Mouse (Mus musculus) hindbrain, embryonic 12.5 days (tissue): ENCODE data around the gene Golph3. TPM values are rescaled to one million over a fixed set of nuclear protein-coding genes. Genes with fewer than 3 reads are reported as not detected.

Experiments
- ATAC-seq: fragments of 200-750 bp; cut with Nextera tagmentation; 2 replicates; pipeline ENCODE4 v1.8.0; 2017; ENCODE audit warnings: moderate TSS enrichment; ENCODE audit not compliant: low FRiP score
- H3K27ac ChIP-seq: fragments of 300-500 bp; sonication (generic); 2 replicates; pipeline ENCODE4 v1.5.1; 2016; ENCODE audit warnings: mild to moderate bottlenecking
- H3K27me3 ChIP-seq: fragments of 300-500 bp; sonication (generic); 2 replicates; pipeline ENCODE4 v1.6.1; 2016; ENCODE audit warnings: mild to moderate bottlenecking
- H3K36me3 ChIP-seq: fragments of 300-500 bp; sonication (generic); 2 replicates; pipeline ENCODE4 v1.6.1; 2016; ENCODE audit warnings: mild to moderate bottlenecking
- H3K4me1 ChIP-seq: fragments of 300-500 bp; sonication (generic); 2 replicates; pipeline ENCODE4 v1.6.1; 2016
- H3K4me2 ChIP-seq: fragments of 300-500 bp; sonication (generic); replicated peaks from 2 replicates; pipeline ENCODE4 v1.6.1; 2016; ENCODE audit warnings: mild to moderate bottlenecking
- H3K4me3 ChIP-seq: fragments of 300-500 bp; sonication (generic); 2 replicates; pipeline ENCODE4 v1.5.1; 2016; ENCODE audit warnings: mild to moderate bottlenecking
- H3K9ac ChIP-seq: fragments of 300-500 bp; sonication (generic); 2 replicates; pipeline ENCODE4 v1.6.1; 2016; ENCODE audit warnings: mild to moderate bottlenecking, moderate library complexity
- H3K9me3 ChIP-seq: fragments of 300-500 bp; sonication (generic); replicated peaks from 2 replicates; pipeline ENCODE4 v1.6.1; 2016; ENCODE audit warnings: mild to moderate bottlenecking
- WGBS: fragments of 180-500 bp; shearing (Covaris S2); methylation state at CpG from one replicate; pipeline ENCODE4 v1.1.7; 2016; 5-methylcytosine and 5-hydroxymethylcytosine counted together
- polyA plus RNA-seq: library from polyadenylated mRNA; unstranded; fragments of >200 nt; fragmentation: Nextera tagmentation; extraction: Ambion mirVana; gene quantifications from 2 replicates; pipeline ENCODE4 v1.2.1, GENCODE M21; 2016

The Golph3 gene
- polyA plus RNA-seq, 1 experiment from 2014 or later = 97.9 TPM

- no peak overlapping the region for H3K4me3 ChIP-seq
- no peak overlapping the region for H3K9ac ChIP-seq
- H3K27me3 ChIP-seq = no peaks in the 10 kb centered on the region
- H3K4me1 ChIP-seq = no peaks in the 10 kb centered on the region
- no peaks in the 10 kb centered on the region for H3K36me3 ChIP-seq
- 90% methylated on average over 4 of the region's 6 CpGs for WGBS
- no peaks in the 10 kb centered on the region for H3K9me3 ChIP-seq
- no peak overlapping the region for H3K27ac ChIP-seq
- no peak for ATAC-seq
- H3K4me2 ChIP-seq = no peak overlapping the region
Measured at GRCm38 (mm10) chr15:12301771-12302170, 19.5 kb upstream of the Golph3 start.

DNA sequence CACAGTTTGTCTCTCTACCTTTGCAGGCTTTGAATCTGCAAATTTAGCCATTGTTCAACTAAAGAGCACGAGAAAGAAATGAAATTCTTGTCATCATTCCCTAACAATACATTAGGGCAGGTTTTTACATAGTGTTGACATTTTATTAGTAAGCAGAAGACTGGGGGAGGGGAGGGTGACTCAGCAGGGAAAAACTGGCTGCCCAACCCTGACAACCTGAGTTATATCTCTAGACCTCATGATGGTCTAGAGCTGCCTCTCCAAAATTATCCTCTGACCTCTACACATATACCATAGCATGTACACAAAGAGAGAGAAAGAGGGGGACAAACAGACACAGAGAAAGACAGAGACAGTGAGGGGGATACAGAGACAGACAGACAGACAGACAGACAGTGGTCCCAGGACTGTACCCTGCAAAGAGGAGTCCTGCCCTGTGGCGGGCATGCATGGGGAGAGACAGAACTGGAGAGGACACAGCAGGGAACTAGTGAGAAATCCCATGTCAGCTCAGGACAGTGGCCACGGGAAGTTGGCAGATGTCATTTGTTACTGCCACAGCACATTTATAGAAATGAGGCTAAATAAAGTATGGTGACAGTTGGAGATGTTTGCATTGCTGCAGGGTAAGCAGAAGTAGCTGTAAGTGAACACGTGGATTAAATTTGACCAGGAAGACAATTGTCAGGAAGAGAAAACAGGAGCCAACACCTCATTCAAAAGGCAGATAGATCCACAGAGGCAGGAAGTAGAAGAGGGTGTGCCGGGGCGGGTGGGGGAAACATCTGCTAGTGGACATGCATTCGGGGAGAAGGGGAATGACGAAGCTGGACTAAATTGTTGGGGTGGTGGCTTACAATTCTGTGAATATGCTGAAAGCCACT, 14.8 kb upstream of the Golph3 start:
- no peak overlapping the region for H3K9ac ChIP-seq
- no peak overlapping the region for H3K4me2 ChIP-seq
- no peak overlapping the region for H3K27ac ChIP-seq
- WGBS = 64% methylated on average over 8 of the region's 8 CpGs
- no peaks in the 10 kb centered on the region for H3K4me1 ChIP-seq
- no peak for ATAC-seq
- no peaks in the 10 kb centered on the region for H3K36me3 ChIP-seq
- no peak overlapping the region for H3K4me3 ChIP-seq
- H3K9me3 ChIP-seq = no peaks in the 10 kb centered on the region
- no peaks in the 10 kb centered on the region for H3K27me3 ChIP-seq

DNA sequence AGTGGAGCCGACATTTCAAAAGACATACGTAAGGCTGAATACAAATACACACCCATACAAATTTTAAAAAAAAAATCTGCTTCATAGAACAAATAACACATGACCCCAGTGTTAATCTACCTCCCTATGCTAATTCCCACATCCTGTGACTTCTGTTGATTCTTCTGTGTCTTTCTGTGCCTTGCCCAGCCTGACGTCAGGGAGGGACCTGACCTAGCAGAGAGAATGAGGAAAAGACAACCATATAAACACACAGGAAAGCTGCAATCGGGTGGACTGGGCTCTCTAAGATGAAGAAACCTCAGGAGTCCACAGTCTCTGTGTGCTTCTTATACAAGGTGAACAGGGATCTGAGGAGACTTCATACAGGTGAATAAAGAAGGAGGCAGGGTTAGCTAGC, 14.1 kb upstream of the Golph3 start:
- Histone ChIP-seq H3K9ac (no peak overlapping the region), H3K9me3 (no peaks in the 10 kb centered on the region), H3K27me3 (no peaks in the 10 kb centered on the region), H3K4me1 (no peaks in the 10 kb centered on the region), H3K27ac (no peak overlapping the region), H3K4me3 (no peak overlapping the region), H3K36me3 (no peaks in the 10 kb centered on the region), H3K4me2 (no peak overlapping the region)
- no peak for ATAC-seq
- 71% methylated on average over 4 of the region's 4 CpGs for WGBS

DNA sequence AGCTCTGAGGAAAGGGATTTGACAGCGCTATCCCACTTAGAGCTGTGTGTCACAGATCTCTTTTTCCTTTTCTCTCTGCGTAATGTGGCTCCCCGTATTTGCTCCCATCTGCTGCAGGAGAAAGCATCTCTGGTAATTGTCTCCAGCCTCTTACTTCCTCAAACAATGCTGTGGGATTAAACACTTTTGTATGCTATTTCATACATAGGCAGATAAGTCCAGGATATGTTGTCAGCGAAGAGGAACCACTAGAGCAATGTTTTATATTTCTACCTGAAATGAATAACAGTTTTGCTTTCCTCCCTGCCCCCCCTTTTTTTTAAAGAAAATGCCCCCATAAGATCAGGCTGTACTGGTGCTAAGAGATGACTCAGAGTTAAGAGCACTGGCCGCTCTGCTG, 12.7 kb upstream of the Golph3 start:
- no peaks in the 10 kb centered on the region for H3K36me3 ChIP-seq
- no peak for ATAC-seq
- H3K9me3 ChIP-seq = no peaks in the 10 kb centered on the region
- WGBS = 87% methylated on average over 5 of the region's 5 CpGs
- H3K4me3 ChIP-seq = no peak overlapping the region
- no peak overlapping the region for H3K9ac ChIP-seq
- H3K4me2 ChIP-seq = no peak overlapping the region
- no peaks in the 10 kb centered on the region for H3K27me3 ChIP-seq
- H3K27ac ChIP-seq = no peak overlapping the region
- H3K4me1 ChIP-seq = no peaks in the 10 kb centered on the region

DNA sequence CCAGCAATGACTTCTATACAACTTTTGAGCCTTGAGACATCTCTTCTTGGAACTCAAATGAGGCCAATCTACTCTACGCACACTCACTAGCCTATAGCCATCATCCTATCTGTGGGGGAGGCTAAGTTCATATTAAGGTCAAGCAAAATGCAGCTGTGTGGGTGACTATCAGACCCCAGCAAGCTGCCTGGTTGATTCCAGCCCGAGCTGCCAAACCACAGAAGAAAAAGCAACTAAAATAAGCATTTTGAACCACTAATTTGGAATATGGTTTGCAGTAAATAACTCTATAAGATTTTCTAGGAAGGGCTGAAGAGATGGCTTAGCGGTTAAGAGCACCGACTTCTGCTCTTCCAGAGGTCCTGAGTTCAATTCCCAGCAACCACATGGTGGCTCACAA, 10.6 kb upstream of the Golph3 start:
- no peaks in the 10 kb centered on the region for H3K36me3 ChIP-seq
- ATAC-seq = no peak

DNA sequence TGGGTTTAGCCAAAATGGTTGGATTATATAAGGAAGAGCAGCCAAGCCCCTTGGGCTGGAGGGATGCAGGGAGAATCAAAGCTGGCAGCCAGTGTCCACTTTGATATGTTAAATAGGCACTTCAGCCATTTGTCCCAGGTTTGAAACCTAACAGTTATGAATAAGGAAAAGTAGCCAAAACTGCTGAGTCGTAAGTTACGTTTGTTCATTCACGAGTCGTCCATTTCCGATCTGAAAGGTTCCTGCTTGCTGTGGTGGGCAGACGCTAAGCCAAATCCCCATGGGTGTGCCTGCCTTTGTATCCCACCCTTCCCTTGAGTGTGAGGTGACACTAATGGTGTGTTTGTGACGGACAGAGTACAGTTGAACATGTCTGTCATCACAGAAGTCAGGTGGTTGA, 9.8 kb upstream of the Golph3 start:
- Histone ChIP-seq H3K4me2 (no peak overlapping the region), H3K9ac (no peak overlapping the region), H3K27ac (no peak overlapping the region), H3K27me3 (no peaks in the 10 kb centered on the region), H3K4me3 (no peak overlapping the region), H3K9me3 (no peaks in the 10 kb centered on the region), H3K4me1 (no peaks in the 10 kb centered on the region), H3K36me3 (no peaks in the 10 kb centered on the region)
- no peak for ATAC-seq
- WGBS = 86% methylated on average over 7 of the region's 7 CpGs

More for the DNA sequence above, 10.6 kb upstream of the Golph3 start:
- Histone ChIP-seq H3K4me1 (no peaks in the 10 kb centered on the region), H3K9me3 (no peaks in the 10 kb centered on the region), H3K9ac (no peak overlapping the region), H3K27me3 (no peaks in the 10 kb centered on the region), H3K4me3 (no peak overlapping the region), H3K4me2 (no peak overlapping the region), H3K27ac (no peak overlapping the region)
- 85% methylated on average over 4 of the region's 4 CpGs for WGBS

GRCm38 (mm10) chr15:12313255-12313654, 8.0 kb upstream of the Golph3 start:
- Histone ChIP-seq H3K27me3 (peaks cover under 1% of the 10 kb centered on the region; the same call in 1 of the 2 replicates), H3K4me1 (no peaks in the 10 kb centered on the region), H3K4me3 (no peak overlapping the region), H3K27ac (no peak overlapping the region), H3K9me3 (no peaks in the 10 kb centered on the region), H3K9ac (no peak overlapping the region), H3K4me2 (no peak overlapping the region), H3K36me3 (no peaks in the 10 kb centered on the region)
- no peak for ATAC-seq
- 21% methylated on average over 1 of the region's 1 CpGs for WGBS

DNA sequence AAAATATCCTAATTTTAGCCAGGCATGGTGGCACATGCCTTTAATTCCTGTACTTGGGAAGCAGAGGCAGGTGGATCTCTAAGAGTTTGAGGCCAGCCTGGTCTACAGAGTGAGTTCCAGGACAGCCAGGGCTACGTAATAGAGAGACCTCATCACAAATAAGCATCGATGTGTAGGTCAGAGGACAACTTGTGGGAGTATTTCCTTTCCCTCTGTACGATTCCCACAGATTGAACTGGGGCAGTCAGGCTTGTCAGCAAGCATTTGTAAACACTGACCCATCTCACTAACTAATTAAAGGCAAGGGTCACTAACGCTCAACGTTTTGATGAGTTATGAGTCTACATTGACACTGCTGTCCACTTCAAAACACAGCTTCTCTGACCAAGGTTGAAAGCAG, 6.7 kb upstream of the Golph3 start:
- peaks cover 12% of the 10 kb centered on the region; the same call in 1 of the 2 replicates for H3K27me3 ChIP-seq
- H3K4me2 ChIP-seq = no peak overlapping the region
- no peak overlapping the region for H3K4me3 ChIP-seq
- ATAC-seq = no peak
- H3K9ac ChIP-seq = no peak overlapping the region
- H3K36me3 ChIP-seq = no peaks in the 10 kb centered on the region
- H3K9me3 ChIP-seq = no peaks in the 10 kb centered on the region
- no peak overlapping the region for H3K27ac ChIP-seq
- no peaks in the 10 kb centered on the region for H3K4me1 ChIP-seq
- 86% methylated on average over 5 of the region's 5 CpGs for WGBS

DNA sequence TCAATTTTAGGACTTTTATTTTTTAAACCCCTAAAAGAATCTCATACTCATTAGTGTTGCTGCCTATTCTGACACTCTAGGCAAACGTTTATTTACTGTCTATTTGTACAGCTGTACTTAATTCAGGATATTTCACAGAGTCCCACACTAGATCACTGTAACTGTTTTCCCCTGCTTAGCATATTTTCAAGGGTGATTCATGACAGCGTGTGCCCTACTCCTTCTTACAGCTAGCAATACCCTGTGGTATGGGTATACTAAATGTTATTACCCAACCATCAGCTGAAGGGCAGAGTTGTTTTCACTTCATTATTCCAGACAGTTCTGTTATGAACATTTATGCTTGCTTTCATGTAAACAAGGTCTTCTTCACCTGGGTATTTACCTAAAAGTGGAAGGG, 5.3 kb upstream of the Golph3 start:
- ATAC-seq = no peak
- Histone ChIP-seq H3K4me3 (no peak overlapping the region), H3K4me1 (0 out of 2 replicates have a peak, but pooled peaks cover 2% of the 10 kb centered on the region), H3K36me3 (no peaks in the 10 kb centered on the region), H3K9ac (no peak overlapping the region), H3K27me3 (peaks cover 17% of the 10 kb centered on the region; the same call in 1 of the 2 replicates), H3K9me3 (no peaks in the 10 kb centered on the region), H3K4me2 (no peak overlapping the region), H3K27ac (no peak overlapping the region)
- WGBS = 64% methylated on average over 2 of the region's 2 CpGs

- ATAC-seq = no peak
- no peak overlapping the region for H3K27ac ChIP-seq
- no peak overlapping the region for H3K9ac ChIP-seq
- no peak overlapping the region for H3K4me3 ChIP-seq
- H3K4me1 ChIP-seq = 0 out of 2 replicates have a peak, but pooled peaks cover 2% of the 10 kb centered on the region
- peaks cover 17% of the 10 kb centered on the region; the same call in 1 of the 2 replicates for H3K27me3 ChIP-seq
- WGBS = 80% methylated on average over 5 of the region's 5 CpGs
- H3K4me2 ChIP-seq = no peak overlapping the region
- no peaks in the 10 kb centered on the region for H3K36me3 ChIP-seq
- H3K9me3 ChIP-seq = no peaks in the 10 kb centered on the region
Measured at GRCm38 (mm10) chr15:12317290-12317689, 4.0 kb upstream of the Golph3 start.

DNA sequence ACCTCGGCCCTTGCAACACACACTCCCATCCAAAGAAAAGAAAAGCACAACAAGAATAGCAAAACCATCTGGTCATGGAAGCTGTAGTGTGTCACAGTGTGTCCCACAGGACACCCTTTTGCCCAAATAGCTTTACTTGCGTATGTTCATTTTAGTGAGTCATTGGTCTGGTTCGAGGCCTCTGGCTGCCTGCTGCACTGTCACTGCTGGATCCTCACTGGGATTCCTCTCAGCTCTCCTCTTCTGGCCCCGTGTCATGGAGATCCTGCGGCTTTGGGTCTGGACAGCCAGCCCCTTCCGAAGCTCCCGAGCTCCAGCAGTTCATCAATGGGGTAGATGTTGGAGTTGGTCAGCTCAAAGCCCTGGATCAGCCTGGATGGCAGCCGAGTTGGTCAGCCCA, 2.8 kb upstream of the Golph3 start:
- ATAC-seq = no peak
- Histone ChIP-seq H3K4me2 (no peak overlapping the region), H3K4me1 (peaks cover 11% of the 10 kb centered on the region), H3K36me3 (no peaks in the 10 kb centered on the region), H3K9ac (no peak overlapping the region), H3K9me3 (no peaks in the 10 kb centered on the region), H3K27ac (no peak overlapping the region), H3K4me3 (no peak overlapping the region), H3K27me3 (peaks cover 17% of the 10 kb centered on the region; the same call in 1 of the 2 replicates)
- WGBS = 78% methylated on average over 8 of the region's 8 CpGs

- H3K27ac ChIP-seq = no peak overlapping the region
- H3K4me2 ChIP-seq = no peak overlapping the region
- WGBS = 43% methylated on average over 5 of the region's 5 CpGs
- H3K4me1 ChIP-seq = peaks cover 22% of the 10 kb centered on the region
- no peak overlapping the region for H3K4me3 ChIP-seq
- no peaks in the 10 kb centered on the region for H3K36me3 ChIP-seq
- H3K9ac ChIP-seq = no peak overlapping the region
- ATAC-seq = no peak
- H3K27me3 ChIP-seq = peaks cover 17% of the 10 kb centered on the region; the same call in 1 of the 2 replicates
- H3K9me3 ChIP-seq = no peaks in the 10 kb centered on the region
Measured at GRCm38 (mm10) chr15:12319889-12320288, 1.4 kb upstream of the Golph3 start.
